Mouse (Mus musculus) kidney, adult 2 months (tissue): ENCODE measurements around the gene Rbbp6. TPM values are rescaled to one million over a fixed set of nuclear protein-coding genes. Genes with fewer than 3 reads are reported as not detected.

Experiments used
- DNase-seq: peaks from one replicate; pipeline ENCODE4 v3.0.0; 2021
- H3K27ac ChIP-seq: fragments of 200-500 bp; 2 replicates; pipeline ENCODE4 v1.5.1; 2012; ENCODE audit warnings: low read depth, low read length, control low read depth, inconsistent platforms; ENCODE audit not compliant: insufficient read depth
- H3K27me3 ChIP-seq: fragments of 200-500 bp; replicated peaks from 2 replicates; pipeline ENCODE4 v1.6.1; 2012; ENCODE audit warnings: mild to moderate bottlenecking, moderate library complexity, low read length, inconsistent platforms; ENCODE audit not compliant: control insufficient read depth, insufficient read depth
- H3K36me3 ChIP-seq: fragments of 200-500 bp; 2 replicates; pipeline ENCODE4 v1.6.1; 2012; ENCODE audit warnings: mild to moderate bottlenecking, moderate library complexity, low read length, inconsistent platforms; ENCODE audit not compliant: control insufficient read depth, insufficient read depth
- H3K4me1 ChIP-seq: fragments of 200-500 bp; 2 replicates; pipeline ENCODE4 v1.6.1; 2011; ENCODE audit warnings: low read length; ENCODE audit not compliant: control insufficient read depth, insufficient read depth
- H3K4me3 ChIP-seq: fragments of 200-500 bp; 2 replicates; pipeline ENCODE4 v1.5.1; 2011; ENCODE audit warnings: mild to moderate bottlenecking, low read depth, low read length, control low read depth; ENCODE audit not compliant: insufficient read depth
- CTCF ChIP-seq: fragments of 200-500 bp; conservative IDR thresholded peaks from 2 replicates; pipeline ENCODE4 v1.5.1; 2011; ENCODE audit warnings: low read depth, mild to moderate bottlenecking, control low read depth, low read length, moderate library complexity, mixed read lengths; ENCODE audit not compliant: insufficient read depth, insufficient read length
- POLR2A ChIP-seq: fragments of 200-500 bp; IDR thresholded peaks from one replicate; pipeline ENCODE4 v1.6.1; 2011; ENCODE audit warnings: low read depth, low read length, control low read depth
- WGBS: fragments of 180-500 bp; shearing (Covaris S2); methylation state at CpG from one replicate; pipeline ENCODE4 v1.1.7; 2018; 5-methylcytosine and 5-hydroxymethylcytosine counted together
- polyA plus RNA-seq: library from polyadenylated mRNA; depleted of rRNA; stranded (reverse); fragments of >200 nt; gene quantifications from 2 replicates; pipeline ENCODE4 v1.2.3, GENCODE M21; 2012

Gene Rbbp6
- polyA plus RNA-seq, 1 experiment: 11.1 TPM

DNA sequence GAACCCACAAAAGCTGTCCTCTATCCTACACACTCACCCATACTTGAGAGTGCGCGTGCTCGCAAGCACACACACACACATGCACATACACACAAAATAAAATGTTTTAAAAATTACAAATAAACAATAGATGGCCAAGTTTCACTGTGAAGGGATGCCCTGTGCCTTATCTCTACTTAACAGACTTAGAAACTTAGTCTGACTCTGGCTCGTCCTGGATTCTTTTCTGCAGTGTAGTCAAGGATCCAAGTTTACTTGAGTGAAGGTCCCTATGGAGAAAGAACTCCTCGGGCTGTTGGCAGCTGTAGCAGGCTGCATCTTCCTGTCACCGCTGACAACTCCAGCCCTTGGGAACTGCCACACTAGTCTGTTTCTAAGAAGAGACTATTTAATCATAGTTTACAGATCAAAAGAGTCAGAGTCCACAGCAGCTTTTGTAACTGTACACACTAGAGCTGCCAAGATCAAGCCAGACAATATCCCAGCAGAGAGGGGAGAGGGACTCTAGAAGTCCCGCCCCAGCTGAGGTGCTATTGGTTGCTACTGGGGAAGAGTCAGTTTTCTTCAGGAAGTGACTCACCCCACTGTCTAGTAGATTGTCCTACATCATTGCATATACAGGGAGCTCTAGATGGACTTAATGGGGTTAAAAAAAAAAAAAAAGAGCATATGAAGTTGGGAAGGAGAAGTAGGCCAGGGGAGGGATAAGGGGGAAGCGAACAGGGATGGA lies 10.1 kb upstream of the Rbbp6 start:
- H3K4me1 ChIP-seq: no peaks in the 10 kb centered on the region
- peak; percentile 42 for DNase-seq
- TF ChIP-seq POLR2A: no peak
- no peak for TF ChIP-seq CTCF
- H3K27ac ChIP-seq: no peak overlapping the region
- WGBS: 72% methylated on average over 8 of the region's 8 CpGs
- H3K4me3 ChIP-seq: no peak overlapping the region
- no peaks in the 10 kb centered on the region for H3K36me3 ChIP-seq
- no peaks in the 10 kb centered on the region for H3K27me3 ChIP-seq

- no peak for DNase-seq
- TF ChIP-seq POLR2A (no peak), CTCF (no peak)
- peaks cover 15% of the 10 kb centered on the region for H3K4me1 ChIP-seq
- H3K27me3 ChIP-seq: no peaks in the 10 kb centered on the region
- H3K36me3 ChIP-seq: peaks cover 3% of the 10 kb centered on the region
- H3K4me3 ChIP-seq: no peak overlapping the region
- WGBS: 42% methylated on average over 4 of the region's 4 CpGs
- no peak overlapping the region for H3K27ac ChIP-seq
These were observed 3.3 kb downstream of the Rbbp6 start for GRCm38 (mm10) chr7:122968751-122969150.

DNA sequence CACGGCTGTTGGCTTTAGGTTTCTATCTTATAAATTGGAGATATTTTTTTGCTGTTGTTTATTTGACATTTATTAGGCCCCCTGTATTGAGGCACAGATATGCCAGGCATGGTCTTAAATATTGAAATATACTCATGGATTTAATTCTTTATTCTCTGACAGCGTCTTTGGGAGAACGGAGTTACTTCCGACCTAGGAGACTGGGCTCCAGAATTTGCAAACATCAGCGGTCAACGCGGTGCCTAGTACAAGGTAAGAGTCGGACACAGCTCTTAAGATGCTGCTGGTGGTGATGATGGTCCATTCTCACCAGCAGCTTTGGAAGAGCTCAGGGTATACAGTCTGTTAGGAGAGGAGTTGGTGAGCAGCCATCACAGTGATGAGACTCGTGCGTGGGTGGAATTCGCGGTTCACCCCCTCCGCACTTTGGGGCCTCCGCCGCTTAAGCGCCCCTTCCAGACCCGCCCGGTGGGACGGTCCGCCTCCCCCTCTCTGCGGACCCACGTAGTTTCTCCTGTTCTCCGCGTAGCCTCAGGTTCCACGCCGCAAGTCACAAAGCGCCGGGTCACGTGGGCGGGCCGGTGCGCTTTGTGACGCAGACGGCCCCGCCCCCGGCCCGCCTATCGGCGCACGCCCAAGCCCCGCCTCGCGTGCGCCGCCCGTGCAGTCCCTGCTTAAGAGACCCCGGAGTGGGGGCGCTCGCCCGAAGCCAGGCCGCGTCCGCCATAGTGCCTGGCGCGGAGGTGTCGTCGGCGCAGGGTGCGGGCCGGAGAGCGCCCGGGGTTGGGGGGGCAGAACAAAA lies 3.9 kb downstream of the Rbbp6 start:
- peak; percentile 95 for DNase-seq
- TF ChIP-seq CTCF (no peak), POLR2A (peak; percentile 52)
- WGBS: 2% methylated on average over 62 of the region's 62 CpGs
- Histone ChIP-seq H3K27me3 (no peaks in the 10 kb centered on the region), H3K36me3 (peaks cover 3% of the 10 kb centered on the region), H3K4me3 (peak overlapping the region; percentile 91), H3K4me1 (peaks cover 15% of the 10 kb centered on the region), H3K27ac (peak overlapping the region; percentile 94)

DNA sequence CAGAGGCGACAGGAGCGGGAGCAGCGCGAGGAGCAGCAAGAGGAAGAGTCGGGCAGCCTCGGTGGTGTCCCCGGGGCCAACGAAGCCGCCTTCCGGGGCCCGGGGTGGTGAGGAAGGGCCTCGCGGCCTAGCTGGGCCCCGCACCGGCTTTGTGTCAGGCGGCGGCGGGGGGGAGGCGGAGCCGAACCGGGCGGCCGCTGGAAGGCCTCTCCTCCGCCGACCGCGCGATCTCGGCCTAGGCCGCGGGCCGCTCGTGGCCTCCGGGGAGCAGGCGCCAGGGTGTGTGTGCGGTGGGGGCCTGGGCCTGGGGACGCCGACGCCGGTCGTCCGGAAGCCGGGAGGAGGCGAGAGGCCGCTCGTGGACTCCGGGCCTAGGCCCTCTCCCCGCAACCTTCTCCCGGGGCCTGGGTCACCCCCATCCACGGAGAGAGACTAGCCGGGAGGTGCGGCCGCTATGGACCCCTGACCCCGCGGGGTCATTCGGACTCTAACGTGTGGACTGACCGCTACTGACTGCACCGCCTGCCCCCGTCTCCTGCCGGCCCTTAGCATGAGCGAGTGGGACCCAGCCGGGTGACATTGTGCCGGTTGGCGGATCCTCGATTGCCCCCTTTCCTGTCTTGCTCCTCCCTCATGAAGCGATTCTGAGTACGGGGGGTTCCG lies 4.8 kb downstream of the Rbbp6 start:
- under 1% methylated on average over 69 of the region's 69 CpGs for WGBS
- no peaks in the 10 kb centered on the region for H3K27me3 ChIP-seq
- peaks cover 3% of the 10 kb centered on the region for H3K36me3 ChIP-seq
- peak overlapping the region; percentile 94 for H3K27ac ChIP-seq
- TF ChIP-seq POLR2A: no peak
- no peak for TF ChIP-seq CTCF
- DNase-seq: peak; percentile 65
- peak overlapping the region; percentile 84 for H3K4me3 ChIP-seq
- H3K4me1 ChIP-seq: peaks cover 15% of the 10 kb centered on the region

- Histone ChIP-seq H3K27ac (peak overlapping the region; percentile 94), H3K36me3 (peaks cover 3% of the 10 kb centered on the region), H3K4me3 (peak overlapping the region; percentile 84), H3K27me3 (no peaks in the 10 kb centered on the region), H3K4me1 (peaks cover 15% of the 10 kb centered on the region)
- peak; percentile 4 for DNase-seq
- no peak for TF ChIP-seq POLR2A
- TF ChIP-seq CTCF: no peak
- WGBS: under 1% methylated on average over 14 of the region's 14 CpGs
These were observed 5.5 kb downstream of the Rbbp6 start for GRCm38 (mm10) chr7:122970864-122971420.

GRCm38 (mm10) chr7:122972006-122972689 lies 6.7 kb downstream of the Rbbp6 start:
- Histone ChIP-seq H3K4me3 (peak overlapping the region; percentile 41), H3K27ac (no peak overlapping the region), H3K36me3 (peaks cover 5% of the 10 kb centered on the region), H3K4me1 (peaks cover 15% of the 10 kb centered on the region), H3K27me3 (no peaks in the 10 kb centered on the region)
- no peak for DNase-seq
- TF ChIP-seq POLR2A (no peak), CTCF (no peak)
- 79% methylated on average over 4 of the region's 4 CpGs for WGBS

DNA sequence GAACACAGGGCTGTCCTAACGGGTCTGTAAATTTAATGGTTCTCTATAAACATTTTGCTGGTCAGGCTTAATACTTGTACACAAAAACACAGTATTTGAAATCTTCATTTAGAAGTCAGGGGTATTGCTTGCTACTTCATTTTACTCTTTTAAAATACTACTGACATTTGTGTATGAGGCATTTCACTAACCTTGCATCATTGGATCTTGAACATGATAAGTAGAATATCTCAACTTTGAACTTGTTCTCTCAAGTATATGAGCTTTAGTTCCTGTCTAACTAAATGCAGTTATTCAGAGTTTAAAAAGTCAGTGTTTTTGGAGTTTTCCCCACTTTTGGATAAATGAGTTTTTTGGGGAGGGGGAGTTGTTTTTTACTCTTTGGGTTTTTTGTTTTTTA lies 14.0 kb downstream of the Rbbp6 start:
- no peak for DNase-seq
- Histone ChIP-seq H3K27ac (no peak overlapping the region), H3K27me3 (no peaks in the 10 kb centered on the region), H3K4me1 (no peaks in the 10 kb centered on the region), H3K4me3 (no peak overlapping the region), H3K36me3 (peaks cover 3% of the 10 kb centered on the region)
- TF ChIP-seq POLR2A (no peak), CTCF (no peak)
- WGBS: 60% methylated on average over 1 of the region's 1 CpGs
